Mouse (Mus musculus) hindbrain, embryonic 12.5 days (tissue): ENCODE measurements at regions not wholly inside any gene's neighbourhood (a gene's known extent, or its start where the extent isn't known, plus 50 kb on each side); places are given as distances from the start of the nearest gene placed in this dataset.

ENCODE experiments used
- ATAC-seq: fragments of 200-750 bp; cut with Nextera tagmentation; 2 replicates; pipeline ENCODE4 v1.8.0; 2017; ENCODE audit warnings: moderate TSS enrichment; ENCODE audit not compliant: low FRiP score
- H3K27ac ChIP-seq: fragments of 300-500 bp; sonication (generic); 2 replicates; pipeline ENCODE4 v1.5.1; 2016; ENCODE audit warnings: mild to moderate bottlenecking
- H3K27me3 ChIP-seq: fragments of 300-500 bp; sonication (generic); 2 replicates; pipeline ENCODE4 v1.6.1; 2016; ENCODE audit warnings: mild to moderate bottlenecking
- H3K36me3 ChIP-seq: fragments of 300-500 bp; sonication (generic); 2 replicates; pipeline ENCODE4 v1.6.1; 2016; ENCODE audit warnings: mild to moderate bottlenecking
- H3K4me1 ChIP-seq: fragments of 300-500 bp; sonication (generic); 2 replicates; pipeline ENCODE4 v1.6.1; 2016
- H3K4me2 ChIP-seq: fragments of 300-500 bp; sonication (generic); replicated peaks from 2 replicates; pipeline ENCODE4 v1.6.1; 2016; ENCODE audit warnings: mild to moderate bottlenecking
- H3K4me3 ChIP-seq: fragments of 300-500 bp; sonication (generic); 2 replicates; pipeline ENCODE4 v1.5.1; 2016; ENCODE audit warnings: mild to moderate bottlenecking
- H3K9ac ChIP-seq: fragments of 300-500 bp; sonication (generic); 2 replicates; pipeline ENCODE4 v1.6.1; 2016; ENCODE audit warnings: mild to moderate bottlenecking, moderate library complexity
- H3K9me3 ChIP-seq: fragments of 300-500 bp; sonication (generic); replicated peaks from 2 replicates; pipeline ENCODE4 v1.6.1; 2016; ENCODE audit warnings: mild to moderate bottlenecking
- WGBS: fragments of 180-500 bp; shearing (Covaris S2); methylation state at CpG from one replicate; pipeline ENCODE4 v1.1.7; 2016; 5-methylcytosine and 5-hydroxymethylcytosine counted together

DNA sequence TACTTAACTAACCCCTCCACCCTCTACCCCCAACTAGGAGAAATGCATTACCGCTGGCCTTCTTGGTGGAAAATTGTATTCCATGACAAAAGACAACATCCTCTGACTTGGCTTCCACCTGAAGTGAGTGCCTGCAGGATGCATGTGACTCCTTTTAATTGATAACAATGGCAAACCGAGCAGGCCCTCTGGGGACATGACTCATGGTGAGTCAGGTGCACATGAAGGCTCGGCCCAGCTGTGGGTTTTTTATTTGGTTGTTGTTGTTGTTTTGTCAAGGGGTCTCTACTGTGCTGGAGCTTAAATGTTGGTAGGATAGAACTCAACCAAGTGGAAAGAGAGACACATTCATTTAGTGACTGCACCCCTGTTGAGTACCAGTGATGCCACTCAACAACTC, 109.2 kb upstream of the Cxcr4 start:
- Histone ChIP-seq H3K9ac (no peak overlapping the region), H3K9me3 (no peaks in the 10 kb centered on the region), H3K36me3 (no peaks in the 10 kb centered on the region), H3K27me3 (no peaks in the 10 kb centered on the region), H3K4me3 (no peak overlapping the region), H3K4me2 (no peak overlapping the region), H3K4me1 (no peaks in the 10 kb centered on the region), H3K27ac (no peak overlapping the region)
- ATAC-seq = no peak
- WGBS = 64% methylated on average over 3 of the region's 3 CpGs

DNA sequence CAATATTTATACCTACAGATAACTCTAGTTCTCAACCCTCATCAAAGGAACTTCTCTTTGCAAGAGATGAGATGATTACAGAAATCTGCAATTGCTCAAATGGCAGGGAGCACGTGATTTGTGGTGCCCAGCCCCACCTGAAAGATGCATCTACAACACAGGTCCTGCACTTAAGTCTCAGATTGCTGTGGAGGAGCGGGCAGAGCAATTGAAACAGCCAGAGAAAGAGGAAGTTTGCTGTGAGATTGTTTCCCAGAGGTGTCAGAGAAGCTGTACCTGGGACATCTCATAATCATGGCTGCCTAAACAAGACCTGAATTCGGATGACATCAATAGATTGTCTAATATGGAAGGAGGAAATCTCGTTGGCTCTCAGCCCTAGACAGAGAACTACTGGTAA, 105.9 kb upstream of the Cxcr4 start:
- 87% methylated on average over 4 of the region's 4 CpGs for WGBS

DNA sequence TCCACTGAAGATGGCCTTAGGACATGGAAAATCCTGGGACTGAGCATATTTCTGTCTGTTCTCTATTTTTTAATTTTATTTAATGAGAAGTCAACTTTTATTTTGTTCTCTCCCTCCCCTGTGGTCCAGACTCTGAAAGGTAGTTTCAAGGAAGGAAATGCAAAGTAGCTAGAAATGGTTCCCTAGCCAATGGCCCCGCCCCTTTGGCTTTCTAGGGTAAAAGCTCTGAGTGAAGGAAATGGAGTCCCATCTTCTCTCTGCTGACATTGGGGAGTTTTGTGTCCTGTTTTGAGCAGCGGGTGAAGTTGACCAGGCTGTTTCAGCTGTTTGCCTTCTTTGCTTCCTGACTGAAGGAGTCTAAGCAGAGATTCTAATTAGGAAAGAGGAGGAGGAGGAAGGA, 103.8 kb upstream of the Cxcr4 start:
- no peak for ATAC-seq
- Histone ChIP-seq H3K4me2 (no peak overlapping the region), H3K4me3 (no peak overlapping the region), H3K27me3 (no peaks in the 10 kb centered on the region), H3K9ac (no peak overlapping the region), H3K27ac (no peak overlapping the region), H3K9me3 (no peaks in the 10 kb centered on the region), H3K4me1 (peaks cover 5% of the 10 kb centered on the region), H3K36me3 (no peaks in the 10 kb centered on the region)
- WGBS = 86% methylated on average over 2 of the region's 2 CpGs

More for the DNA sequence above, 105.9 kb upstream of the Cxcr4 start:
- Histone ChIP-seq H3K27me3 (no peaks in the 10 kb centered on the region), H3K9me3 (no peaks in the 10 kb centered on the region), H3K4me3 (no peak overlapping the region), H3K27ac (no peak overlapping the region), H3K4me2 (no peak overlapping the region), H3K9ac (no peak overlapping the region), H3K36me3 (no peaks in the 10 kb centered on the region), H3K4me1 (no peaks in the 10 kb centered on the region)
- ATAC-seq = no peak

DNA sequence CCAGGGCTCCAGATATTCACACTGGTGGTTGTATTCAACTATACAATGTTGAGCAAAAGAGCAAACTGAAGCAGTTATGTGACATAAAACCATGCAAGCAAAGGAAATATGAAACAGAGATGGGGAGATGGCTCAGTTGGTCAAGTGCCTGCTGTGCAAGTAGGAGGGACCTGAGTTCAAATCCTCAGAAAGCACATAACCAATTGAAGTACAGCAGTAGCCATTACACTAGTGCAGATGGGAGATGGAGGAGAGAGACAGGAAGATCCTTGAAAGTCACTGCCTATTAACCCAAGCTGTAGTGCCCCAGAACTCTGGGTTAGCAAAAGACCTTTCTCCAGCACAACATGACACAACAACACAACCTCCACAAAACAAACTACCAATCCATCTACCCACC, 100.7 kb upstream of the Cxcr4 start:
- ATAC-seq = no peak
- H3K4me1 ChIP-seq = peaks cover 9% of the 10 kb centered on the region

DNA sequence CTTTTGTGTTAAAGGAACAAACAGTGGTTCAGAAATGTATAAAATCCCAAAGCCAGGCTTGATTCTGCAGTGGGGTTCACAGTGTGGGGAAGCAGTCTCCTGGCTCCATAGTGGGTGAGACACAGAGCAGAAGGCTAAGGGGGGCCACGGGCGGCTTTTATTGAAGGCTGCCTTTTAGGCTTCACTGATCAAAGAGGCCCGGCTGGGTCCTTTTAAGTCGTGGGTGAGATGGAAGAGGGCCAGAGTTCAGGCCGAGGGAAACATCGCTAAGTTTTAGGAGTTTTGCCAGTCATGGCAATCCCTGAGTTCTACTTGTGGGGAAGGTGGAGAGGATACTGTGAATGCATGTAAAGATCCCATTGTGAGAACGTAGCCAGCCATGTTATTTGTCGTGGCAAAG, 100.2 kb upstream of the Cxcr4 start:
- H3K4me3 ChIP-seq = no peak overlapping the region
- no peaks in the 10 kb centered on the region for H3K27me3 ChIP-seq
- no peak overlapping the region for H3K27ac ChIP-seq
- H3K9me3 ChIP-seq = no peaks in the 10 kb centered on the region
- peaks cover 14% of the 10 kb centered on the region for H3K4me1 ChIP-seq
- ATAC-seq = 0 out of 2 replicates have a peak, but pooled peaks have one; percentile 20
- no peaks in the 10 kb centered on the region for H3K36me3 ChIP-seq
- H3K4me2 ChIP-seq = no peak overlapping the region
- WGBS = 12% methylated on average over 8 of the region's 8 CpGs
- no peak overlapping the region for H3K9ac ChIP-seq

More for the DNA sequence above, 100.7 kb upstream of the Cxcr4 start:
- no peaks in the 10 kb centered on the region for H3K27me3 ChIP-seq
- H3K9me3 ChIP-seq = no peaks in the 10 kb centered on the region
- no peak overlapping the region for H3K27ac ChIP-seq
- H3K4me3 ChIP-seq = no peak overlapping the region
- no peaks in the 10 kb centered on the region for H3K36me3 ChIP-seq
- H3K9ac ChIP-seq = no peak overlapping the region
- H3K4me2 ChIP-seq = no peak overlapping the region

DNA sequence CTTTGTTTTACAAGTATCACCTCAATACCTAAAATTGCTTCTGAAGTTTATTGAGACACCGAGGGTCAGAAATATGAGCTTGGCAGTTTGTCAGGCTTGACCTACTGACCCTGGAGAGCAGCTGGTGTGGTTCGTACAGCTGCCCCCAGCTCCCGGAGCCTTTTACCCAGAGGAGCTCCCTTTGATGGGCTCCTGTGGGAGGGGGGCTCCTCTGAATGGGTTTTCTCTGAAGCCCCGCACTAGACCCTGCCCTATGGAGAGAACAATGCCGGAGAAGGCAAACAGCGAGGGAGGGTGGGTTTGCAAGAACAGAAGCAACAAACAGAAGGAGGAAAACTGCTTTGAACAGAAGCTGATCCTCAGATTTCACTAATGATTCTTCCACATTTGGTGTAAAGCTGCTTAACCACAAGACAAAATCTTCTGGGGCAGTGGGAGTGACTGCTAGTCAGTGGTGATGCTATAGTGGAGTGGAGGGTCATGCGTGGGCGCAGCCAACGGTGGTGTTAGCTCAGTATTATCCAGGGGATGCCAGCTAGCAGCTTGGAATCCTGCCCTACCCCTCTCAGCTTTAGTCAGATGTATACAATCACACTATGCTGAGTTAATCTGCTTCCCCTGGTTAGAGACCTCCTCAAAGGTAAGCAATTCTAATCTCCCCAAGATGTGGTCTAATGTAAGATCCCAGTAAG, 95.3 kb upstream of the Cxcr4 start:
- Histone ChIP-seq H3K4me2 (0 out of 2 replicates have a peak overlapping the region, but pooled peaks have one; percentile 15), H3K27me3 (no peaks in the 10 kb centered on the region), H3K27ac (peak overlapping the region; percentile 45), H3K9ac (no peak overlapping the region), H3K4me3 (no peak overlapping the region), H3K4me1 (peaks cover 35% of the 10 kb centered on the region), H3K36me3 (no peaks in the 10 kb centered on the region), H3K9me3 (no peaks in the 10 kb centered on the region)
- 6% methylated on average over 9 of the region's 9 CpGs for WGBS
- ATAC-seq = peak; percentile 83

DNA sequence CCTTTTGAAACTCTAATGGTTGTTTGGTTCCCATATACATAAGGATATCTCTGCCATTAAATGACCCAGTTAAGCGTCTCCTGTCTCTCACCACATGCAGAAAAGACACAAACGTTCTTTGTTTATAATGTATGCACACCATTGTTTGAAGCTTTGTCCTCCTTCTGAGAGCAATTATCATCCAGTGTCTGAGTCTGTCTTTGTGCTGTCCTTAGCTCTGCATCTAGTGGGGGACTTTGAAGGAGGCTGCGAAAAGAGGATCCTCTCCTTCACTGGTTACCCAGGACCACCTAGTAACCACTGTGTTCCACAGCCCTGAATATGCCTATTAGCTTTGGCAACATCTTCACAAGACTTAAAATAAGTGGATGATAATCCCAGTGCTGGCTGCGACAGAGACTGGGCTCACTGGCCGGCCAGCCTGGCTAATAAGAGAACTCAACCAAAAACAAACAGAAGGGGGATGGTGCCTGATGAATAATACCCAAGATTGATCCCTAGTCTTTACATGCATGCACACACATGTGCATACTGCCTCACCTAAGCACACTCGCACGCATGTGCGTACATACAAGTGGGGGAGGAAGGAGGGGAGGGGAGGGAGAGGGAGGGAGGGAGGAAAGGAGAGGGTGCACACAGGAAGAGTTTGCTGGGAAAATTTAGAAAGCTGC, 93.5 kb upstream of the Cxcr4 start:
- Histone ChIP-seq H3K4me3 (no peak overlapping the region), H3K27ac (peak overlapping the region; percentile 64), H3K27me3 (no peaks in the 10 kb centered on the region), H3K9ac (no peak overlapping the region), H3K9me3 (no peaks in the 10 kb centered on the region), H3K4me2 (no peak overlapping the region), H3K4me1 (peaks cover 35% of the 10 kb centered on the region), H3K36me3 (no peaks in the 10 kb centered on the region)
- ATAC-seq = peak; percentile 30
- 29% methylated on average over 8 of the region's 8 CpGs for WGBS

DNA sequence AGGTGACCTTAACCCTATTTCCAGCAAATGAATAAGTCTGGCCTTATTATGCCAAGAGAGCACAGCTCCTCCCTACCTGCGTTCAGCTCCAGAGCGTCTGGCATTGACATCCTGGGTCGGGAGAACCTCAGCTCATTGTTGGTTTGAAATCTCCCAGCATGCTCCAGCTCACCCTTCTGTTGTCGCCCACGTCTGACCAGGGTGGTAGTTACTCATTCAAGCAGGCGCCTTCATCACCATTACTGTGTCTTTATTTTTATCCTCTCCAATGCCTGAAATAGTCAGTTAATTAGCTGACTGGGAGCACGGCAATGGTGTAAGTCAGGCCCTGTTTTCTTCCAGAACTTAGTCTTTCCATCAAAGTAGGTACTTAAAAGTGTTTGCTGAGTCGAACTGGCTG, 90.8 kb upstream of the Cxcr4 start:
- H3K4me2 ChIP-seq = no peak overlapping the region
- H3K27me3 ChIP-seq = no peaks in the 10 kb centered on the region
- peaks cover 49% of the 10 kb centered on the region for H3K4me1 ChIP-seq
- H3K27ac ChIP-seq = no peak overlapping the region
- no peak for ATAC-seq
- WGBS = 73% methylated on average over 8 of the region's 8 CpGs
- H3K4me3 ChIP-seq = no peak overlapping the region
- no peaks in the 10 kb centered on the region for H3K36me3 ChIP-seq
- H3K9me3 ChIP-seq = no peaks in the 10 kb centered on the region
- H3K9ac ChIP-seq = no peak overlapping the region

DNA sequence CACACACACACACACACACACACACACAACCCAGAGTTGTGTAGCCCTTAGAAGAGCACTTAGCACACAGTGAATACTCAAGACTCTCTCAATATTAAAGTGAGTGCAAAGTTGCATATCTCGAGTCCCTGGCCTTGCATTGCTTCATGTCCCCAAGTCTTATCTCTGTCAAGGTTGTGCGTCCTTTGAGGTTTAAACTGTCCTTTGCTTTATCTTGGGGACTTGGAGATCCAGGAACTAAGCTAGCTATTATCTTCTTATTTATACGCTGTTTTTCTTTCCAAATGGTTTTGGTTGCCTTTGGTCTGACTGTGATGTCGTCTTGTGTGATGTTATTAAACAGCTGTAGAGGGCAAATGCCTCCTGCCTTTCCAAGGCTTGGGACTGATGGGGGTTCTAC, 89.2 kb upstream of the Cxcr4 start:
- Histone ChIP-seq H3K4me1 (peaks cover 33% of the 10 kb centered on the region), H3K36me3 (no peaks in the 10 kb centered on the region), H3K27me3 (no peaks in the 10 kb centered on the region), H3K4me3 (no peak overlapping the region), H3K4me2 (no peak overlapping the region), H3K9me3 (no peaks in the 10 kb centered on the region), H3K9ac (no peak overlapping the region), H3K27ac (no peak overlapping the region)
- WGBS = 68% methylated on average over 4 of the region's 4 CpGs
- ATAC-seq = no peak

DNA sequence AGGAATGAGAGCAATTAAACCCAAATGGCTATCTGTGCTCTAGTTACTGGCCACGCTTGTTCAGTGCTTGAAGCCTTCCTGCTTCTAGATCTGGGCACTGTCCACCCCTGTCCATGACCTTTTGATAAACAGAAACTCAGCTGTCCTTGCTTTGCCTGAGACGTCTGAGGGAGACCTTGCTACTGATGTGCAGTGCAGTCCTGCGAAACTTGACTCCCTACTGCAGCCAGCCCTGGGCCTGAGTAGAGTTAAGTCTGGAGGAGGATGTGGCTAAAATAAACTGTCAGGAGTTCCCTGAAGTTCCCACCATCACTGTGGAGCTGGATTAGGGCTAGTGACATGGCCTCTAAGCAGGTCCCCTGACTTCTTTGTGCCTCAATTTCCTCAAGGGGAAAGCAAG, 88.4 kb upstream of the Cxcr4 start:
- WGBS = 55% methylated on average over 3 of the region's 3 CpGs
- Histone ChIP-seq H3K27ac (no peak overlapping the region), H3K9me3 (no peaks in the 10 kb centered on the region), H3K27me3 (no peaks in the 10 kb centered on the region), H3K9ac (no peak overlapping the region), H3K4me1 (peaks cover 25% of the 10 kb centered on the region), H3K36me3 (no peaks in the 10 kb centered on the region), H3K4me3 (no peak overlapping the region), H3K4me2 (no peak overlapping the region)
- no peak for ATAC-seq

DNA sequence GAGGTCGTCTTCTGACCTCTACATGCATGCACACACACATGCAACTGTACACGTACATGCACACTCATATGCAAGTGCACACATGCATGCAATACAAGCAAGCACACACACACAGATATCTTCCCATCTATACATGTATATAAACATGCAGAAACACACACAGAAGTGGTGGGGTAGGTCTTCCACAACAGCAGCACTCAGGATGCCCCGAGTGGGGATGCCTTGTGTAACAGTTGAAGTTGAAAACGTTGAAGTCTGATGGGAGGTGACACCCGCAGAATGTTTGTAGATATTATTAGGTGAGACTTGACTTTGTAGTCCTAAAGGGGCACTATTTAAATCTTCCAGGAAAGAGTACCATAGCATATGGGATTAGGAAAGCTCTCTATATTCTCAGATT, 87.9 kb upstream of the Cxcr4 start:
- Histone ChIP-seq H3K4me1 (peaks cover 20% of the 10 kb centered on the region), H3K4me3 (no peak overlapping the region), H3K27me3 (no peaks in the 10 kb centered on the region), H3K9me3 (no peaks in the 10 kb centered on the region), H3K4me2 (no peak overlapping the region), H3K27ac (no peak overlapping the region), H3K36me3 (no peaks in the 10 kb centered on the region), H3K9ac (no peak overlapping the region)
- ATAC-seq = no peak
- 75% methylated on average over 5 of the region's 5 CpGs for WGBS

DNA sequence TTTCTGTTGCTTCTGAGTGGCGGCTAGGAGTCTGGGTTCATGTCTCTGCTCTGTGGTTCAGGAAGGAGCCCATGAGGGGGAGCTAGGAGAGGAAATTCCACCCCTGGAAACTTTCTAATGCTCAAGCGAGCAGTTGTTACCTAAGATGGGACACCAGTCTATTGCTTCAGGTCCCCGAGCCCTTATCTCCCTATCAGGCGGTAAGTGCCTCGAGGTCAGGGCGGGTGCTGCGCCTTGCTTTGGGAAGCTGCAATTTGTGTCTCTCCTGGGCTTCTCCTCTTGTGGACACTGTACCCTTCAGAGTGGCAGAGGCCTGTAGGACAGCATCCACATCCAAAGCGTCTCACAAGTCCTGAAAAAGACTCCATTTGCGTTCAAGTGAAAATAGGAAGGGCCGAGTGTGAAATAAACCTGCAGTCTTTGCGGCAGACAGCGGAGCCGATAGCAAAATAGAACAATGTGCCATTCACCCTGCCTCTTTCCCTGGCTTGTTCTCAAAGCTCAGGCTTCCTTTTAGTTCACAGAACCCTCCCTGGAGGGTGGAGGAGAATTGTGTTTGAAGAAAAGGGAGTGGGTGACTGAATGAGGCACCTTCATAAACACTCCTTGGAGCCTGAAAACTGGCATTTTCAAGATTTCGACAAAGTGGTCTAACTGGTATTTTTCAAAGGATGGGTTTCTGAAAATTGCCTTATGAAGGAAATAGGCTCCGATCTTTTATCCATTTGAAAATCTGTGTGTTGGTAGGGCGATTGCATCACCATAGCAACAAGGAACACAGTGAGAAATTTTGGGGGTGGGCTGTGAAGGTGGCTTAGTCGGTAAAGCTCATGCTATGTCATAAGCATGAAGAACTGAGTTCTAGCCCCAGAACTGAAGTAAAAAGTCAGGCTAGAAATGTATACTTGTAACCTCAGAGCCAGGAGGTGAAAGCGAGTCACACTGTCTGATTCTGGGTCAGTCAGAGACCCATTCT, 87.2 kb upstream of the Cxcr4 start:
- no peaks in the 10 kb centered on the region for H3K9me3 ChIP-seq
- no peaks in the 10 kb centered on the region for H3K27me3 ChIP-seq
- 36% methylated on average over 18 of the region's 18 CpGs for WGBS
- no peak overlapping the region for H3K9ac ChIP-seq
- peaks cover 20% of the 10 kb centered on the region for H3K4me1 ChIP-seq
- H3K4me2 ChIP-seq = 0 out of 2 replicates have a peak overlapping the region, but pooled peaks have one; percentile 3
- H3K27ac ChIP-seq = peak overlapping the region; percentile 58
- ATAC-seq = peak; percentile 44; the same call in 1 of the 2 replicates
- H3K36me3 ChIP-seq = no peaks in the 10 kb centered on the region
- no peak overlapping the region for H3K4me3 ChIP-seq
